Mouse (Mus musculus) kidney, embryonic 14.5 days (tissue): ENCODE results near the gene 4930451I11Rik. TPM values are rescaled to one million over a fixed set of nuclear protein-coding genes. Genes with fewer than 3 reads are reported as not detected.

ENCODE experiments used
- ATAC-seq: fragments of 200-750 bp; cut with Nextera tagmentation; 2 replicates; pipeline ENCODE4 v1.8.0; 2017; ENCODE audit warnings: moderate number of reproducible peaks, mild to moderate bottlenecking, moderate TSS enrichment, moderate library complexity; ENCODE audit not compliant: low FRiP score, low TSS enrichment
- H3K27ac ChIP-seq: fragments of 300-500 bp; sonication (generic); 2 replicates; pipeline ENCODE4 v1.5.1; 2014; ENCODE audit warnings: low read depth, mild to moderate bottlenecking, low read length, moderate library complexity, mixed read lengths
- H3K27me3 ChIP-seq: fragments of 300-500 bp; sonication (generic); 2 replicates; pipeline ENCODE4 v1.6.1; 2014; ENCODE audit warnings: mild to moderate bottlenecking, low read length; ENCODE audit not compliant: control insufficient read depth, insufficient read depth
- H3K36me3 ChIP-seq: fragments of 300-500 bp; sonication (generic); 2 replicates; pipeline ENCODE4 v1.6.1; 2014; ENCODE audit warnings: low read length, mixed read lengths; ENCODE audit not compliant: control insufficient read depth, insufficient read depth
- H3K4me1 ChIP-seq: fragments of 300-500 bp; sonication (generic); 2 replicates; pipeline ENCODE4 v1.6.1; 2014; ENCODE audit warnings: low read length, mixed read lengths; ENCODE audit not compliant: control insufficient read depth, insufficient read depth
- H3K4me2 ChIP-seq: fragments of 300-500 bp; sonication (generic); replicated peaks from 2 replicates; pipeline ENCODE4 v1.6.1; 2014; ENCODE audit warnings: low read depth, mild to moderate bottlenecking, low read length
- H3K4me3 ChIP-seq: fragments of 300-500 bp; sonication (generic); 2 replicates; pipeline ENCODE4 v1.5.1; 2014; ENCODE audit warnings: mild to moderate bottlenecking, low read length
- H3K9ac ChIP-seq: fragments of 300-500 bp; sonication (generic); 2 replicates; pipeline ENCODE4 v1.6.1; 2014; ENCODE audit warnings: low read depth, mild to moderate bottlenecking, low read length, moderate library complexity
- H3K9me3 ChIP-seq: fragments of 300-500 bp; sonication (generic); 2 replicates; pipeline ENCODE4 v1.6.1; 2016; ENCODE audit warnings: low read length; ENCODE audit not compliant: control insufficient read depth
- WGBS: fragments of 180-500 bp; shearing (Covaris S2); extraction: QIAGEN DNeasy Blood & Tissue Kit; methylation state at CpG from one replicate; pipeline ENCODE4 v1.1.7; 2014; 5-methylcytosine and 5-hydroxymethylcytosine counted together
- polyA plus RNA-seq: library from polyadenylated mRNA; unstranded; fragments of >200 nt; fragmentation: Nextera tagmentation; extraction: Ambion mirVana; gene quantifications from 2 replicates; pipeline ENCODE4 v1.2.1, GENCODE M21; 2014

4930451I11Rik gene
- polyA plus RNA-seq, 1 experiment from 2014 or later: not detected

DNA sequence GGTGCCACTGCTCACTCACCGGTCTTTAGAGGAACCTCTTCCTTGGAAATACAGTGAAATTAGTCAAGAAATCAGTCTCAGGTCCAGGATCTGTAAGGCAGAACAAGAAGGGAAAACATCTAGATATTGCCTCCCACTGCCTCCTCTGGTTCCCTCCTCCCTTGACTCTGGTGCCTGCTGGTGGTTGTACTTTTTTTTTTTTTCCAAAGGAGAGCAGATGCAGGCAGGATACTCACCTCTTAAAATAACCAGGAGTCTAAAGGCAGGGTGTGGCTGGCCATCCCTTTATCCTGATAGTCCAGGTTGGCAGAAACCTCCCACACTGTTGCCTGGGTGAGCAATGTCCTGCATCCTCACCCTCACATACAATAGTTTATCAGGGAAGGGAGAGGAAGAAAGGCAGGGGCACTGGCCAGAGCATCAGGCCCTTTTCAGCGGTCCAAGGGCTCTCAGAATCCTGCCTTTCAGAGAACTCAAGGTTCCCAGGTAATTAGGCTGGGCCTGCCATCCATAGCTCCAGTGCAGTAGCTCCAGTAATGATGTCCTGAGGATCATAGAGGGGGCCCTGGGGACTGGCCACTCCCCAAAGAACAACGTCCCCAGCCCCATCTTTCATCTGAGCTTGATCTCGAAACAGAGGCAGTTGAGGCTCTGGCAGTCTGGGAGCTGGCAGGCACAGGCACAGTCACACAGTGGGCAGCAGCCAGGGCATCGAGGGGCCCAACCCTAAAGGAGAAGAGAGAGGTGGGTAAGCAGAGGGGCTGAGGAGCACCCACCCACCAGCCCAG, 31.0 kb downstream of the 4930451I11Rik start:
- H3K9me3 ChIP-seq: no peaks in the 10 kb centered on the region
- H3K4me1 ChIP-seq: peaks cover 17% of the 10 kb centered on the region
- no peak for ATAC-seq
- peak overlapping the region; percentile 94 for H3K27ac ChIP-seq
- peak overlapping the region; percentile 75 for H3K9ac ChIP-seq
- no peaks in the 10 kb centered on the region for H3K27me3 ChIP-seq
- WGBS: 46% methylated on average over 5 of the region's 5 CpGs
- peak overlapping the region; percentile 92; the same call in 1 of the 2 replicates for H3K4me3 ChIP-seq
- H3K4me2 ChIP-seq: peak overlapping the region; percentile 73
- peaks cover 37% of the 10 kb centered on the region for H3K36me3 ChIP-seq

DNA sequence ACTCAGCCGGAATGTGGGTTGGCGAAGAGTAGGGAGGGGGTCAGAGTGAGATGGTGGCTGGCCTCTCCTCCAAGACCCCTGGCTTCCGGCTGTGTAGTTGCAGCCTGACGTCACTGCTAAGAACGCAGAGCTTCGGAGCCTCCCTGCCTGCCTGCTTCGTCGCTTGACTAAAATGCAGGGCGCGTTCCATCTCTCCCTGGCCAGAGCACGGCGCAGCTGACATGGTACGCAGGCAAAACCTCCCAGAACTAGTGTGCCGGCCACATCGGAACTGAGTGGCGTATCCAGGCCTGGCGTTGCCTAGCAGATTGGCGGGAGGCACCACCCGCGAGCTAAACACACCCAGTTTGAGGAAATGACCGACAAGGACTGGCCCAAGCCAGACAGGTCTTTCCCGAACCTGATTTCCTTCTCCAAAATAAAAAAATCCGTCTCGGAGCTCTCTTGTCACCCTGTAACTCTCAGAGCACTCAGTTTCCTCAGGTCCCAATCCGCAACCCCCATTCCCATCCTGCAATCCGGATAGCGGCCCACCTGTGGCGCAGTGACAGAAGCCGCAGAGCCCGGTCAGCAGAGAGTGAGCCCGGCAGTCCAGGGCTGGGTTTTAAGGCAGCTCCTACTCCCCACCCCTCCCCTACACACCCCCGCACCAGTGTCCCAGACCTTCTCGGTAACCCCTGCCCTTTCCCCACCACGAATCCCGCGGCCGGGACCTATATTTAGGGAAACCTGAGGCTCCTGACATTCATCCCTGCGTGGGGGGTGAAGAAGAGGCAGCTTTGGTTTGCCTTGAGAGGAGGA, 31.8 kb downstream of the 4930451I11Rik start:
- WGBS: 1% methylated on average over 36 of the region's 38 CpGs
- ATAC-seq: peak; percentile 92
- peak overlapping the region; percentile 73 for H3K4me2 ChIP-seq
- peak overlapping the region; percentile 75 for H3K9ac ChIP-seq
- H3K27me3 ChIP-seq: no peaks in the 10 kb centered on the region
- peak overlapping the region; percentile 92 for H3K4me3 ChIP-seq
- H3K27ac ChIP-seq: peak overlapping the region; percentile 94
- H3K36me3 ChIP-seq: peaks cover 41% of the 10 kb centered on the region
- peaks cover 17% of the 10 kb centered on the region for H3K4me1 ChIP-seq
- H3K9me3 ChIP-seq: no peaks in the 10 kb centered on the region

DNA sequence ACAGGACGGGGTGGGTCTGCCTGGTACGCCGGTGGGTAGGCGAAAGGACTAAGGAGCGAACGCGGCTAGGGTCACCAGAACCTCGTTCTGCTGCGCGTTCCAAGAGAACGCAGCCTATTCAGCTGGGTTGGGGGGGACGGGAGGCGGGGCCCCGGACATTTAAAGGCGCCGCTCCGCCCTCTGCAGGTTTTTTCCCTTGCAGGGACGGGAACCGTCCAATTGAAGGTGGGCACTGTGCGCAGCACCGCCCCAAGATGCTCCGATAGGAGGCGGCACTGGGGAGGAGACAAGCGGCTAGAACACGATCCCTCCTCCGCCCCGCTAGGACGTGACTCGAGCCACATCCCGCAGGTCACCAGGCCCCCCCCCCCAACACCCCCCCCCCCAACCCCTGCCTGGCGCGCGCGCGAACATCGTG, 32.4 kb downstream of the 4930451I11Rik start:
- ATAC-seq: peak; percentile 95
- peak overlapping the region; percentile 92 for H3K4me3 ChIP-seq
- no peaks in the 10 kb centered on the region for H3K9me3 ChIP-seq
- H3K27me3 ChIP-seq: no peaks in the 10 kb centered on the region
- H3K27ac ChIP-seq: peak overlapping the region; percentile 94
- H3K9ac ChIP-seq: peak overlapping the region; percentile 90
- H3K36me3 ChIP-seq: peaks cover 47% of the 10 kb centered on the region
- WGBS: under 1% methylated on average over 26 of the region's 36 CpGs
- peak overlapping the region; percentile 73 for H3K4me2 ChIP-seq
- H3K4me1 ChIP-seq: peaks cover 17% of the 10 kb centered on the region

DNA sequence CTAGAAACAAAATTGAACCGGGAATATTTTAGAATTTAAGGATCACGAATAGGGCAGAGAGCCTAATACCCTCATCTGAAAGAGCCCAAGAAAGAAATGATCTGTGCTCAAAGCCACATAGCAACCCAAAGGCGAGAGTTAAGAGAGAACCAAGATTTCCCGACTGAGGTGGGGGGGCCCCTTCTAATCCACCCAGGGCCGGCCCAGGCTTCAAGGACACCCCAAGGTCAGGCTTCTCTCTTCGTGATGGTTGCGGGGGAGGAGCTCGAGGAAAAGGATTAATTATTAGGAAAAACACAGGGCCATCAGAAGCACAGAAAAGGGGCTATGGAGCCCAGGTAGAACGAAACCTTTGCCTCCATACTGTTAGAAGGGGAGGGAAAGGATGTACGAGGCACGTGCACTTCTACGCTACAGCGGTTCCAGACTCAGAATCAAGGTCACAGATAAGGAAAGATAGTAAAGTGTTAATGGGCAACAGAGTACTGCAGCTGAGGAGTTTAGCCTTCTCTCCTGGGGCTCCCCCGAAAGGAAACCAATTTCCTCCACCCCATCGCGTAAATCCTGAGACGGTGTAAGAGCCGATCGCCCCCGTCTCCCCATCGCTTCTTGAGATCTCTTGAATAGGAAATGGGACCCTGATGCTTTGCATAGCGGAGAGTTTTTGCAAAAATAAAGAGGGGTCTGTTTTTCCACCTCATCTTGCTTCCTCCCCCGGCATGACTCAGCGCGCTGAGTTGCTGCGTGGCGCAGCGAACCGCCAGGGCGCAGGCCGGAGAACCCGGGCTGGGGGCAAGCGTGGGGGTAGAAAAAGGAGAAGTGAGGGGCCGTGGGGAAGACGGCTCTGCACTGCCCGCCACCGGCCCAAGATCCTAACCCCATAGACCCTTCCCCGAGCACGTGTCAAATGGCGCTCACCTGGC, 33.1 kb downstream of the 4930451I11Rik start:
- peaks cover 17% of the 10 kb centered on the region for H3K4me1 ChIP-seq
- ATAC-seq: no peak
- peak overlapping the region; percentile 90 for H3K9ac ChIP-seq
- peak overlapping the region; percentile 73 for H3K4me2 ChIP-seq
- H3K27ac ChIP-seq: peak overlapping the region; percentile 93
- no peaks in the 10 kb centered on the region for H3K27me3 ChIP-seq
- peaks cover 42% of the 10 kb centered on the region for H3K36me3 ChIP-seq
- no peaks in the 10 kb centered on the region for H3K9me3 ChIP-seq
- H3K4me3 ChIP-seq: peak overlapping the region; percentile 92
- 1% methylated on average over 40 of the region's 40 CpGs for WGBS

DNA sequence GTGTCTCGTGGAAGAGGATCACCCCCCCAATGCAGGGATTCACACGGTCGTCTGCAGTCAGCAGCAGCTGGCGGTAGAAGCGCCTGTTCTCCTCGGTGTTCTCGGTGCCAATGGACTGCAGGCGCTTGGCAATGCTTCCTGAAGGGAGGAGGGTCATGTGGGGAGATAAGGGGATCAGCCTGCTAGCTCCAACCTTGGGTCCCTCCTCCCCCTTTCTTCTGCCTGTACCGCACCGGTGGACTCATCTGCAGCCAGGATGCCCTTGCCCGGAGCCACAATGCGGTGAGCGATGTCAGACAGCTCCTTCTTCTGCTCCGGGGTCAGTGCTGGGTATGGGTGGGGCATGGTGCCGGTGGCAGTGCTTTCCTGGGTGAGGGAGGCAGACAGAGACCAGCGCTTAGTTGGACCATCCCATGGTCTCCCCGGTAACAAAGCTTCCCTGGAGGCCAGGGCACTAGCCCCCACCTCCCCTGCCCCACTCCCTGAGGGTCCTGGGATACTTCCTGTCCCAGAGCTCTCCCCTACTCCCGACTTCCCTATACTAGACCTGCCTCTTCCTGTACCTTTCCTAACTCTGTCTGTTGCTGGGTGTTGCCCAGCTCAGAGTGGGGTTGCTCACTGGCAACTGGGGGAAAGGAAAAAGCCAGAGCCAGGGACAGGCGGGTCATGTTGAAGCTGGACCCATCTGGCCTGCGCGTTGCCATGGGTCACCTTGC, 33.9 kb downstream of the 4930451I11Rik start, which contains the start of gene Fam57b:
Gene Fam57b (plus strand): TSS at position 258 of the 716 bp plus-strand sequence.
- ATAC-seq: no peak
- no peaks in the 10 kb centered on the region for H3K27me3 ChIP-seq
- H3K27ac ChIP-seq: peak within 1 kb of the TSS; percentile 93
- H3K4me3 ChIP-seq: peak within 1 kb of the TSS; percentile 92
- H3K9ac ChIP-seq: peak within 1 kb of the TSS; percentile 90
- H3K9me3 ChIP-seq: no peaks in the 10 kb centered on the region
- peaks cover 17% of the 10 kb centered on the region for H3K4me1 ChIP-seq
- WGBS: 31% methylated on average over 21 of the region's 21 CpGs
- peak within 1 kb of the TSS; percentile 73 for H3K4me2 ChIP-seq
- peaks cover 40% of the 10 kb centered on the region for H3K36me3 ChIP-seq

DNA sequence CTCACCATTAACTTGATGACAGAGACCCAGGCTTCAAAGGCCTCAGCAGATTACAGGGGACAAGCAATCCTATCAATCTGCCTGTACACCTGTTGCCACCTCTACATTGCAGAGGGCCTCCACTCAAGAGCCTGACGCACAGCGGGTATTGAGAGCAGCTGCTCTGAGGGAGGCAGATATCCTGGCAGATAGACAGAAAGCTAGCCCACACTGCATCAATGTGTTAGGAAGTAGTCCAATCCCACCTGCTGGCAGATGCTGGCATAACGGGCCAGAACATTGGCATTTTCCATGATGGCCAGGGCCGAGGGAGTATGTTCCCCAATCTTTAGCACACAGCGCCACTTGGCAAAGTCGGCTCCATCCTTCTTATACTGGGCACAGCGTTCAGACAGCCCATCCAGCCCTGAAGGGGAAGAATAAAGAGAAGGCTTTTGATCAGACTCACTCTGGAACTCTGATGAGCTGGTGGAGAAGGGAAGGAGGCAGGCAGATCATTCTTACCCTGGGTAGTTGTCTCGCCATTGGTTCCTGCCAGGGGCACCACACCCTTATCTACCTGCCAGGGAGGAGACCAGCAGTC, 35.0 kb downstream of the 4930451I11Rik start:
- H3K9me3 ChIP-seq: no peaks in the 10 kb centered on the region
- peaks cover 17% of the 10 kb centered on the region for H3K4me1 ChIP-seq
- peak overlapping the region; percentile 92 for H3K4me3 ChIP-seq
- peak overlapping the region; percentile 73; the same call in 1 of the 2 replicates for H3K4me2 ChIP-seq
- WGBS: 76% methylated on average over 8 of the region's 8 CpGs
- no peak overlapping the region for H3K9ac ChIP-seq
- no peak overlapping the region for H3K27ac ChIP-seq
- H3K27me3 ChIP-seq: no peaks in the 10 kb centered on the region
- ATAC-seq: no peak
- peaks cover 37% of the 10 kb centered on the region for H3K36me3 ChIP-seq

DNA sequence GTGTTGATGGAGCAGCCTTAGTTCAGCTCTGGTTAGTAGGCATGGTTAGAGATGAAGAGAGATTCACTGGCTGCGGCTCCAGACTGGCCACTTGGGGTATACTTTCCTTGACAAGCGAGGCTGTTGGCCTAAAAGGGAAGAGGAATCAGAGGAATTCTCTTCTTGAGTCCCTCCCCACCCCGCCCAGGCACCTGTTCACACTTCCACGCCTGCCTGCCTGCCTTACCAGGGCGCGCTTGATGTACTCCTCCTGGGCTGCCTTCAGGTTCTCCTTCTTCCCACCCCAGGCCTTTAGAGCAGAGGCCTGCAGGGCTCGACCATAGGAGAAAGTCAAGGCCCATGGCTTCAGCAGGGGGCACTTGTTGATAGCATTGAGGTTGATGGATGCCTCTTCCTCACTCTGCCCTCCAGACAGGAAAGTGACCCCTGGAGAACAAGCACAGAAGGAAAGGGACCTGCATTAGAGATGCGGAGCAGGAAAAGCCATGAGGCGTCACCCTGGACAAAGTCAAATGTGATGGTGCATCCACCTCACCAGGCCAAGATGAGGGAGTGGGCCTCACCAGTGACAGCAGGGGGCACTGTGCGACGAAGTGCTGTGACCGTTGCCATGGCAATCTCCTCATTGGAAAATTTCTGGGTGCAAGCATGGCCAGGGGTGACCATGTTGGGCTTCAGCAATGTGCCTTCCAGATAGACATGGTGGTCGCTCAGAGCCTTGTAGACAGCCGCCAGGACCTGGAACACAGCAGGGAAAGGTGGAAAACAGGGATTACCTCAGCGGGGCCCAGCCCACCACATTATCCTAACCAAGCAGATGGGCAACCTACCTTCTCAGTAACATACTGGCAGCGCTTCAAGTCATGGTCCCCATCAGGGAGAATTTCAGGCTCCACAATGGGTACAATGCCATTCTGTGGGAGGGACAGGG, 35.8 kb downstream of the 4930451I11Rik start:
- Histone ChIP-seq H3K9ac (no peak overlapping the region), H3K4me1 (peaks cover 22% of the 10 kb centered on the region), H3K36me3 (peaks cover 37% of the 10 kb centered on the region), H3K9me3 (no peaks in the 10 kb centered on the region), H3K4me3 (no peak overlapping the region), H3K27ac (no peak overlapping the region), H3K4me2 (no peak overlapping the region), H3K27me3 (no peaks in the 10 kb centered on the region)
- WGBS: 80% methylated on average over 16 of the region's 16 CpGs
- ATAC-seq: no peak
